Mouse (Mus musculus) activated CD4-positive, CD25-positive, alpha-beta regulatory T cell, adult 4 months (primary cell): ENCODE results near the gene Samm50. TPM values are rescaled to one million over a fixed set of nuclear protein-coding genes. Genes with fewer than 3 reads are reported as not detected.
"Not testable (repeated sequence)": the region's sequence is repeated elsewhere in the genome, so short reads cannot be mapped to it uniquely, and the experiment has no call there.

ENCODE experiments used
- ATAC-seq: one replicate; pipeline ENCODE4 v1.8.0; 2017
- polyA plus RNA-seq, 2 experiments: library from polyadenylated mRNA; unstranded; fragments of 100-300 nt; shearing (Covaris generic); gene quantifications; one replicate each; pipeline ENCODE4 v1.2.1; 2017

The Samm50 gene
- polyA plus RNA-seq: 10 to 100 TPM; 44.6 to 47.6 TPM

- peak; percentile 100 for ATAC-seq
Measured at GRCm38 (mm10) chr15:84192058-84192791, at the start of gene Samm50. Gene Samm50, plus strand, starts transcription at chr15:84192241.

- ATAC-seq: no peak
Measured at GRCm38 (mm10) chr15:84156158-84156557, 35.9 kb upstream of the Samm50 start.

- not testable (repeated sequence) for ATAC-seq
Measured at GRCm38 (mm10) chr15:84157530-84157929, 34.5 kb upstream of the Samm50 start.

- ATAC-seq: no peak
Measured at GRCm38 (mm10) chr15:84161871-84162270, 30.2 kb upstream of the Samm50 start.

GRCm38 (mm10) chr15:84166818-84167217 lies 25.2 kb upstream of the Samm50 start:
- ATAC-seq: no peak

- peak; percentile 57 for ATAC-seq
Measured at GRCm38 (mm10) chr15:84167600-84167999, 24.4 kb upstream of the Samm50 start, which contains the start of gene Pnpla3. Gene Pnpla3, plus strand, starts transcription at chr15:84167837.

GRCm38 (mm10) chr15:84168170-84169161 lies 23.6 kb upstream of the Samm50 start:
- no peak for ATAC-seq

- no peak for ATAC-seq
Measured at GRCm38 (mm10) chr15:84169511-84169910, 22.5 kb upstream of the Samm50 start.

GRCm38 (mm10) chr15:84171166-84171565 lies 20.9 kb upstream of the Samm50 start:
- no peak for ATAC-seq

- no peak for ATAC-seq
Measured at GRCm38 (mm10) chr15:84178733-84179132, 13.3 kb upstream of the Samm50 start.

- ATAC-seq: no peak
Measured at GRCm38 (mm10) chr15:84182000-84182399, 10.0 kb upstream of the Samm50 start.

GRCm38 (mm10) chr15:84183967-84184366 lies 8.1 kb upstream of the Samm50 start:
- no peak for ATAC-seq

GRCm38 (mm10) chr15:84186196-84186595 lies 5.8 kb upstream of the Samm50 start:
- ATAC-seq: no peak

GRCm38 (mm10) chr15:84188887-84189530 lies 3.0 kb upstream of the Samm50 start:
- no peak for ATAC-seq

- ATAC-seq: no peak
Measured at GRCm38 (mm10) chr15:84189881-84190280, 2.2 kb upstream of the Samm50 start.

- no peak for ATAC-seq
Measured at GRCm38 (mm10) chr15:84191724-84192057, 350 bp upstream of the Samm50 start.

GRCm38 (mm10) chr15:84196486-84197165 lies 4.6 kb downstream of the Samm50 start:
- ATAC-seq: no peak

GRCm38 (mm10) chr15:84207327-84207726 lies 15.3 kb downstream of the Samm50 start:
- no peak for ATAC-seq

GRCm38 (mm10) chr15:84209517-84210412 lies 17.7 kb downstream of the Samm50 start:
- no peak for ATAC-seq

GRCm38 (mm10) chr15:84210461-84210860 lies 18.4 kb downstream of the Samm50 start:
- ATAC-seq: no peak

- ATAC-seq: no peak
Measured at GRCm38 (mm10) chr15:84210941-84211340, 18.9 kb downstream of the Samm50 start.
